Mouse (Mus musculus) lung, postnatal 0 days (tissue): ENCODE results near the gene Foxa2. TPM values are rescaled to one million over a fixed set of nuclear protein-coding genes. Genes with fewer than 3 reads are reported as not detected.
A peak's percentile ranks its signal among the peaks of the same experiment; 100 is the strongest.

ENCODE experiments used
- ATAC-seq: fragments of 200-750 bp; cut with Nextera tagmentation; 2 replicates; pipeline ENCODE4 v1.8.0; 2017; ENCODE audit warnings: moderate library complexity
- DNase-seq: peaks from one replicate; pipeline ENCODE4 v3.0.0-alpha.2; 2016; ENCODE audit warnings: low spot score
- H3K27ac ChIP-seq: fragments of 300-500 bp; sonication (generic); 2 replicates; pipeline ENCODE4 v1.5.1; 2014; ENCODE audit warnings: antibody characterized with exemption, mild to moderate bottlenecking, low read length, mixed read lengths
- H3K27me3 ChIP-seq: fragments of 300-500 bp; sonication (generic); replicated peaks from 2 replicates; pipeline ENCODE4 v1.6.1; 2014; ENCODE audit warnings: low read length, mixed read lengths; ENCODE audit not compliant: insufficient read depth
- H3K36me3 ChIP-seq: fragments of 300-500 bp; sonication (generic); 2 replicates; pipeline ENCODE4 v1.6.1; 2014; ENCODE audit warnings: low read length, mixed read lengths; ENCODE audit not compliant: insufficient read depth
- H3K4me1 ChIP-seq: fragments of 300-500 bp; sonication (generic); 2 replicates; pipeline ENCODE4 v1.6.1; 2014; ENCODE audit warnings: antibody characterized with exemption, low read depth, low read length, mixed read lengths; ENCODE audit not compliant: insufficient read depth
- H3K4me2 ChIP-seq: fragments of 300-500 bp; sonication (generic); replicated peaks from 2 replicates; pipeline ENCODE4 v1.6.1; 2014; ENCODE audit warnings: low read depth, mild to moderate bottlenecking, low read length, moderate library complexity, mixed read lengths
- H3K4me3 ChIP-seq: fragments of 300-500 bp; sonication (generic); 2 replicates; pipeline ENCODE4 v1.5.1; 2014; ENCODE audit warnings: low read depth, low read length
- H3K9ac ChIP-seq: fragments of 300-500 bp; sonication (generic); replicated peaks from 2 replicates; pipeline ENCODE4 v1.6.1; 2014; ENCODE audit warnings: low read depth, mild to moderate bottlenecking
- H3K9me3 ChIP-seq: fragments of 300-500 bp; sonication (generic); 2 replicates; pipeline ENCODE4 v1.6.1; 2016; ENCODE audit warnings: low read length, mixed read lengths
- CTCF ChIP-seq: IDR thresholded peaks from 2 replicates; pipeline ENCODE4 v1.5.1; 2016; ENCODE audit warnings: antibody characterized with exemption, mild to moderate bottlenecking
- EP300 ChIP-seq: IDR thresholded peaks from 2 replicates; pipeline ENCODE4 v1.6.1; 2016; ENCODE audit warnings: antibody characterized with exemption, mild to moderate bottlenecking, control low read depth
- WGBS: fragments of 180-500 bp; shearing (Covaris S2); extraction: QIAGEN DNeasy Blood & Tissue Kit; methylation state at CpG from one replicate; pipeline ENCODE4 v1.1.7; 2014; 5-methylcytosine and 5-hydroxymethylcytosine counted together
- polyA plus RNA-seq: library from polyadenylated mRNA; unstranded; fragments of >200 nt; fragmentation: Nextera tagmentation; extraction: Ambion mirVana; gene quantifications from 2 replicates; pipeline ENCODE4 v1.2.1, GENCODE M21; 2015

Gene Foxa2
- polyA plus RNA-seq, 1 experiment from 2014 or later = 37.7 TPM

DNA sequence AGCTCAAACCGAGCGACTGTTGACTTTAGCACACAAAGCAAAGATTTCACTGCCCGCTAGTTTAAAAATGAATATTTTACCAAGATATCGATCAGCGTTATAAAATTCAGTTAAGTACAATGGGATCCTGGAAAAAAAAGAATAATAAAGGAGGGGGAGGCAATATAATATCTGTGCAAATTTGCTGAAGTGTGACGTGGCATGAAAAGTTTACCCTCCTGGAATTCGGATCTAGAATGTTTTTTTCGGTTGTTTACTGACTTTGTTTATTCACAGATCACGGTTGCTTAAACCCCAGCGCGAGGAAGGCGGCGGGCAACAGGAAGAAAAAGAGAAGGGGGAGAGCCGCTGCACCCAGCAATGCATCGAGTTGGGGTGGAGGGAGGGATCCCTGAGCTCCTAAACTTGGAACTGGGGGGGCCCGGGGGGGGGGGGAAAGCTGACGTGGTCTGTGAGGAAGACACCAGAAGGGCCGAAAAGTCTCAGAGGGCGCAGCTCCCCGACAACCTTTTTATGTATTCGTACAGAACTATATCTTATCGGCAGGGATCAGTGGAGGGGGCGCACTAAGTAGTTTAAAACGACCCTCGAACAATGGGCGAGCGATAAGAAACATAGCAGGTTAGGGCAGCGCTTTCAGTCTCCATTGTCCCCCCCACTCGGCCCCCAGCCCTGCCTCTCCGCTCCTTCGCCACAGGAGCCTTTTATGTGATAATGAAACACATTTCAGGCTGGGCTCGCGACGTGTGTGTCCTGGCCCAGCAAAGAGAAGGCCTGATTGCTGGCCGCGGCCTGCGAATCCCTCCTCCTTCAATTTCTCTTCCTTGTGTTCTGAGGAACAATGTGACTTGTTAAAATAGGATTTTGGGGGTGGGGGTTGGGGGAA lies 6.3 kb downstream of the Foxa2 start:
- ATAC-seq (0 out of 2 replicates have a peak, but pooled peaks have one; percentile 4), DNase-seq (peak; percentile 59)
- peak overlapping the region; percentile 38 for H3K4me3 ChIP-seq
- WGBS = 2% methylated on average over 37 of the region's 37 CpGs
- peak overlapping the region; percentile 91 for H3K27ac ChIP-seq
- H3K9ac ChIP-seq = peak overlapping the region; percentile 59
- H3K4me2 ChIP-seq = peak overlapping the region; percentile 62
- TF ChIP-seq EP300 (no peak), CTCF (no peak)
- 0 out of 2 replicates have a peak, but pooled peaks cover 3% of the 10 kb centered on the region for H3K4me1 ChIP-seq
- H3K36me3 ChIP-seq = no peaks in the 10 kb centered on the region
- no peaks in the 10 kb centered on the region for H3K9me3 ChIP-seq
- H3K27me3 ChIP-seq = peaks cover 30% of the 10 kb centered on the region

DNA sequence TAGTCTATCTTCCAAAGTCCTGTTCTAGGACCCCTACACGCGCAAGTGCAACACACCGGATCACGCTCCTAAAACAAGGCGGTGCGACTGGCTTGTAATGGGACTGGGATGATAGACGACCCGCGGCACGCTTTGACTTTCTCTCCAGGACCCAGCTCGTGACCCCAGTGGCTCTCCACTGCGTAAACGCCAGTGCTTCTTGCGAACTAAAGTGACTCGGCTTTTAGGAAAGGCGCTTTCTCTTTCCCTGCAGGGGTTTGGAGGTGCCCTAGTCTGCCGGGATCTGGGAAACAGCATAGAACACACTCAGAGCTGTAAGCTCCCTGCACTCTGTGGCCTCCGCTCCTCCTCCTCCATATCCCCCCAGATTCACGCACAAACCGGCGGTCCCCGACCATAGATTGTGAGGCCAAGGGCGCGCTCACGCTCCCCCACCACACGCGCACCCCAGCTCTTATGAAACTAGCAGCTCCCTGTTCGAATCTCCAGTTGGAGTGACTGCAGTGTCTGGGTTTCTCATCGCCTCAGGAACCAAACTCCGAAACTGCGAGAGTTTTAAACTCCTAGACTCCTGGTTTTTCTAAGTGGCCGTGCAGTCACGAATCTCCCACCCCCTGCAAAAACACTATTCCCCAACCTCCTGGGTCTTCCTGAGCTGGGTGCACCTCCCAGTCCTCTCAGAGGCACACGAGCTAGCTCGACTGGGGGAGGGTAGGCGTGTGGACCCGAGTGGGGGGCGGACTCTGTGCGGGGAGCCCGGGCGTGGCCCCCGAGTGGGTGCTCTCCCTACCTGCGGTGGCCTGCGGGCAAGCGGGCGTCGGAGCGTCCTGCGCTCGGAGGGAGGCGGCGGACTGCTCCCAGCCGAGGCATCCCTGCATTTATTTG lies 7.2 kb downstream of the Foxa2 start:
- peak overlapping the region; percentile 91 for H3K27ac ChIP-seq
- peak; percentile 45 for DNase-seq
- peak overlapping the region; percentile 59 for H3K9ac ChIP-seq
- H3K4me3 ChIP-seq = peak overlapping the region; percentile 38
- TF ChIP-seq CTCF = no peak
- H3K4me2 ChIP-seq = peak overlapping the region; percentile 62
- peak; percentile 67 for ATAC-seq
- peaks cover 30% of the 10 kb centered on the region for H3K27me3 ChIP-seq
- no peaks in the 10 kb centered on the region for H3K36me3 ChIP-seq
- under 1% methylated on average over 53 of the region's 53 CpGs for WGBS
- 0 out of 2 replicates have a peak, but pooled peaks cover 3% of the 10 kb centered on the region for H3K4me1 ChIP-seq
- H3K9me3 ChIP-seq = no peaks in the 10 kb centered on the region

DNA sequence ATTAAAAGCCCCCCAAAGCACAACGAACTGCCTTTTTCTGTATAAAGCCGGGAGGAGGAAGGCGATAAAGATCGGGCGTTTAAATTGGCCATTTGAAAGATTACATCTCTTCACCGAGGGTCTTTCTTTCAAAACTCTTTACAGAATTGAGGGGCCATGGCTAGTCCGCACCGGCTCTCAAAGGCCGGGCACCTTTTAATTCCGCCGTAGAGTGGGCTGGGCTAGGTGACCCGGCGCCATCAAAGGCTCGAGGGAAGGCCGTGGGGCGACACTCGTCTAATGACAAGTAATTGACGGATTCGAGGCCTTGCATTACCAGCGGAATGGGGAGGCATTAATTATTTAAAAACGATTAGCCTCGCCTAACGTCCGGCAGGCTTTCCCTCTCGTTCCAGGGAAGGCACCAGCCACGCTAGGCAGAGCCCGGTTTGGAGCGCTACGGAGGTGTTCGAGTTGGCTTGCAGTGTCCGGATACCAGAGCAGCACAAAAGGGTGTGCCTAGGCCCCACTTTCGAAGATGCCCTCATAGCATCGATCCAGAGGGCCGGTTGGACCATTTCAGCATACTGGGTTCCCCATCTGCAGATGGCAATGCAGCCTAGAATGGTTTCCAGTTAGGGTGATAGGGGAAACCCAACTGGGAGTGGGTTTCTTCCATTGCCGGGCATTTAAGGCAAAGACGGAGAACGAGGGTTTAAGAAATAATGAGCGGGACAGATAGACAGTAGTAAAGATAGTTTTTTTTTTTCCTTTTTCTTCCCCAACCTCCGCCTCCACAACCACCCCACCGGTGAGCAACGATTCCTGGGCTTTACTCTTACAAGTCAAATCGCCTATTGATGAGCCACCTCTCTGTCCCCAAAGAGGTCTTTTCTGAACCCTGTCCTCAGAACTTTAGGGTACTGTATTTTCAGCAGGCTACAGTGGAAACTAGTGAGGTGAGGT lies 8.1 kb downstream of the Foxa2 start:
- H3K4me3 ChIP-seq = peak overlapping the region; percentile 38
- DNase-seq (no peak), ATAC-seq (0 out of 2 replicates have a peak, but pooled peaks have one; percentile 16)
- H3K9ac ChIP-seq = peak overlapping the region; percentile 59
- peak overlapping the region; percentile 62 for H3K4me2 ChIP-seq
- H3K27ac ChIP-seq = peak overlapping the region; percentile 91
- H3K36me3 ChIP-seq = no peaks in the 10 kb centered on the region
- H3K4me1 ChIP-seq = 0 out of 2 replicates have a peak, but pooled peaks cover 3% of the 10 kb centered on the region
- 3% methylated on average over 42 of the region's 42 CpGs for WGBS
- TF ChIP-seq CTCF (no peak), EP300 (no peak)
- peaks cover 30% of the 10 kb centered on the region for H3K27me3 ChIP-seq
- H3K9me3 ChIP-seq = no peaks in the 10 kb centered on the region

DNA sequence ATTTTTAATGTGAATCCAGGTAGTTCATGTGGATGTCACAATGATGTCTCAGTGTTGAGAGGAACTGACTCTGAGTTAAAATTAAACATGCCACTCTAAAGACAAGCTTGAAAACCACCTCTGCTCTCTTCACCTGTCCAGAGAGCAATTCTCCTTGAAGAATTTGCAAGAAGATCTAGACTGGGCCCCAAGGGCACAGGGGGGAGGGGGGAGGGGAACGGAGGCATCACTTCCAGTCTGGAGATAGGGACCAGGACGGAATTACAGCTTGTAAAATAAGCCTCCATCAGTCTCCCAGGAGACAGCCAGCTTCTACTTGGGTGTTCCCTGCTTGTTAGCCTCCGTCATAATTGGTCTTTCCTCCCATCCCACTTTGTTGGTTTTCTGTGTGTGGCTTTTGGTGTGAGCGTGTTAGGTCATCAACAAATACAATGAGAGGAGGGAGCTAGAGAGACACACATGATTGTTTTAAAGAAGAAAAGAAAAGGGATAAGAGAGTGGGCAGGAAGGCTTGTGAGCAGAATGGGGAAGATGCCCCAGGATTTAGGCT lies 10.1 kb downstream of the Foxa2 start:
- DNase-seq (no peak), ATAC-seq (no peak)
- Histone ChIP-seq H3K9me3 (no peaks in the 10 kb centered on the region), H3K4me3 (no peak overlapping the region), H3K36me3 (no peaks in the 10 kb centered on the region), H3K4me1 (no peaks in the 10 kb centered on the region), H3K4me2 (peak overlapping the region; percentile 62), H3K27ac (peak overlapping the region; percentile 91), H3K9ac (no peak overlapping the region), H3K27me3 (peaks cover 25% of the 10 kb centered on the region)
- TF ChIP-seq CTCF = no peak
- no peak for TF ChIP-seq EP300
- WGBS = 4% methylated on average over 4 of the region's 4 CpGs

- H3K9ac ChIP-seq = no peak overlapping the region
These were observed 15.6 kb downstream of the Foxa2 start for GRCm38 (mm10) chr2:148030991-148031675.

More at GRCm38 (mm10) chr2:148030991-148031675, 15.6 kb downstream of the Foxa2 start:
- peak overlapping the region; percentile 45 for H3K4me2 ChIP-seq
- TF ChIP-seq CTCF (no peak), EP300 (no peak)
- H3K9me3 ChIP-seq = no peaks in the 10 kb centered on the region
- no peak for DNase-seq
- H3K27ac ChIP-seq = peak overlapping the region; percentile 64
- ATAC-seq = no peak
- H3K27me3 ChIP-seq = peaks cover 9% of the 10 kb centered on the region; the same call in 1 of the 2 replicates
- 14% methylated on average over 6 of the region's 6 CpGs for WGBS
- H3K36me3 ChIP-seq = no peaks in the 10 kb centered on the region
- H3K4me3 ChIP-seq = peak overlapping the region; percentile 21; the same call in 1 of the 2 replicates
- no peaks in the 10 kb centered on the region for H3K4me1 ChIP-seq
